Mouse (Mus musculus): ENCODE data around the gene Ccnb2. TPM values are rescaled to one million over a fixed set of nuclear protein-coding genes. Genes with fewer than 3 reads are reported as not detected.

Ccnb2 gene
- polyA plus RNA-seq, 1 experiment from 2014 or later, result 221 TPM

- no peak overlapping the region for H3K27ac ChIP-seq (ENCODE audit: low read length)
- ATAC-seq (ENCODE audit: low FRiP score, low TSS enrichment), result no peak
- no peak overlapping the region for H3K4me2 ChIP-seq (replicated peaks; ENCODE audit: low read depth, low read length)
- H3K4me1 ChIP-seq (ENCODE audit: insufficient read depth, low read length), result no peaks in the 10 kb centered on the region
- 97% methylated on average over 8 of the region's 8 CpGs for WGBS
- H3K9me3 ChIP-seq (ENCODE audit: low read length), result peaks cover 6% of the 10 kb centered on the region; the same call in 1 of the 2 replicates
- H3K36me3 ChIP-seq (ENCODE audit: insufficient read depth, low read length), result peaks cover 27% of the 10 kb centered on the region
- no peak overlapping the region for H3K4me3 ChIP-seq (ENCODE audit: low read length)
- H3K9ac ChIP-seq (replicated peaks; ENCODE audit: low read length), result no peak overlapping the region
- no peaks in the 10 kb centered on the region for H3K27me3 ChIP-seq (ENCODE audit: insufficient read depth, low read length)
Observed at GRCm38 (mm10) chr9:70364741-70365140, 56.6 kb downstream of the Ccnb2 start.

GRCm38 (mm10) chr9:70359402-70360131 lies 61.8 kb downstream of the Ccnb2 start:
- Histone ChIP-seq H3K27ac (ENCODE audit: low read length) (no peak overlapping the region), H3K4me3 (ENCODE audit: low read length) (no peak overlapping the region), H3K9me3 (ENCODE audit: low read length) (0 out of 2 replicates have a peak, but pooled peaks cover 3% of the 10 kb centered on the region), H3K4me1 (ENCODE audit: insufficient read depth, low read length) (peaks cover 7% of the 10 kb centered on the region), H3K4me2 (replicated peaks; ENCODE audit: low read depth, low read length) (no peak overlapping the region), H3K9ac (replicated peaks; ENCODE audit: low read length) (no peak overlapping the region), H3K36me3 (ENCODE audit: insufficient read depth, low read length) (peaks cover 24% of the 10 kb centered on the region), H3K27me3 (ENCODE audit: insufficient read depth, low read length) (no peaks in the 10 kb centered on the region)
- 99% methylated on average over 2 of the region's 2 CpGs for WGBS
- ATAC-seq (ENCODE audit: low FRiP score, low TSS enrichment), result no peak

Small RNAs within 50 kb of the gene (microRNA-seq; reads per million reads assigned to microRNA genes)
- 3.0 reads per million, percentile 14 among the genes with 10 or more reads in this experiment for gene Mir5626

Other genes with a start within 250 kb of the Ccnb2 start
- 26.4 and 27.8 TPM in 2 replicates for gene Myo1e, start 214.2 kb downstream of the Ccnb2 start, polyA plus RNA-seq (2015; fragmentation: Nextera tagmentation; extraction: Ambion mirVana)
- 27.1 and 31.2 TPM in 2 replicates for gene Rnf111, start 82.2 kb upstream of the Ccnb2 start, polyA plus RNA-seq (2015; fragmentation: Nextera tagmentation; extraction: Ambion mirVana)
- gene Sltm, start 121.2 kb upstream of the Ccnb2 start, polyA plus RNA-seq (2015; fragmentation: Nextera tagmentation; extraction: Ambion mirVana), result 49.2 and 63.8 TPM in 2 replicates
- gene Gm10642, start 234.7 kb upstream of the Ccnb2 start, polyA plus RNA-seq (2015; fragmentation: Nextera tagmentation; extraction: Ambion mirVana), result 0.17 and 0.36 TPM in 2 replicates
- gene Mindy2, start 235.6 kb upstream of the Ccnb2 start, polyA plus RNA-seq (2015; fragmentation: Nextera tagmentation; extraction: Ambion mirVana), result 8.8 and 10.3 TPM in 2 replicates

Measured in kidney, embryonic 16.5 days (tissue).